15 mouse cellular contexts compared by ENCODE assay signal in the genomic region with DNA sequence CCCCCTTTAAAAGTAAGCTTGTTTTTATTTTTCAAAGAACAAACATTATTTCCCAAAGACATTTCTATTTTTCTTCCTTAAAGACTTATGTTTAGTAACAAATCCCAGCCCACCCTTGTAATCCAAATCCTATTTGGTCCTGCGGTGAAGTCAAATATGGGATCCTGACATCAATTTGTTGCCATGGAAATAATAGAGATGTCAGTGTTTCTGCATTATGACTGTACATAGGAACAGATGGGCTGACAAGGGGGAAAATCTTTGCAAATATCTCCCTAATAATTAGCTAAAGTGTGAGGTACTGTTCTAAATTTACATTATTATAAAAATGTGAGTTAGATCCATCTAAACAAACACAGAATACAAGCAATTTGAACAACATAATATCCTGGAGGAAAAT.
"Had no signal": no experiment of that assay in that cellular context is flagged by ENCODE, and none has a peak within 500 bp of the region (broad histone marks: within the 10 kb centered on the region; RNA-seq: fewer than 3 reads in every experiment).

No protein-coding gene starts in this region.

- ATAC-seq: liver, postnatal 0 days had no signal

- H3K27ac ChIP-seq: kidney, postnatal 0 days; limb, embryonic 12.5 days; liver, embryonic 13.5 days; lung, embryonic 15.5 days; macrophage; neural tube, embryonic 15.5 days; stomach, postnatal 0 days had no signal

- H3K27me3 ChIP-seq: limb, embryonic 12.5 days; liver, embryonic 13.5 days; lung, embryonic 15.5 days; megakaryocyte, embryonic 14.5 days; neural tube, embryonic 15.5 days had no signal

- H3K9ac ChIP-seq: limb, embryonic 12.5 days; liver, embryonic 13.5 days; liver, postnatal 0 days; lung, embryonic 15.5 days; neural tube, embryonic 15.5 days had no signal

- H3K4me1 ChIP-seq: liver, embryonic 13.5 days; lung, embryonic 15.5 days; megakaryocyte, embryonic 14.5 days had no signal

- H3K9me3 ChIP-seq: limb, embryonic 12.5 days; liver, embryonic 13.5 days; lung, embryonic 15.5 days; megakaryocyte, embryonic 14.5 days; neural tube, embryonic 15.5 days had no signal

- H3K4me2 ChIP-seq: limb, embryonic 12.5 days; liver, embryonic 13.5 days; lung, embryonic 15.5 days; neural tube, embryonic 15.5 days had no signal

- H3K36me3 ChIP-seq: limb, embryonic 12.5 days; liver, embryonic 13.5 days; lung, embryonic 15.5 days; neural tube, embryonic 15.5 days had no signal

- DNase-seq: kidney, adult 9 months; kidney, postnatal 36 days; liver; liver, embryonic 13.5 days; liver, postnatal 0 days; lung, postnatal 14 days; thymus, postnatal 4 days had no signal

- H3K4me3 ChIP-seq: limb, embryonic 12.5 days; liver, embryonic 13.5 days; lung, embryonic 15.5 days; megakaryocyte, embryonic 14.5 days; myocyte; neural tube, embryonic 15.5 days had no signal
